Mouse (Mus musculus) embryonic stem cell, embryonic (primary cell): ENCODE data around the gene Sec23a.

Source experiments
- CTCF ChIA-PET, 4 experiments: fragments of 300-600 bp in 2 of 4; fragments of 350-600 bp in 2 of 4; sonication (Branson Sonifier 250); formaldehyde crosslinking; loops; one replicate each; lab custom pipeline; 2022; ENCODE audit warnings: inconsistent platforms in 2 of 4; lab: Charles Lee
- POLR2A ChIA-PET, 4 experiments: fragments of 300-600 bp in 2 of 4; fragments of 350-600 bp in 2 of 4; sonication (Branson Sonifier 250); formaldehyde crosslinking; loops; one replicate each; lab custom pipeline; 2022; ENCODE audit warnings: antibody characterized with exemption in 4 of 4, inconsistent platforms in 1 of 4; lab: Charles Lee

Sec23a gene

DNA sequence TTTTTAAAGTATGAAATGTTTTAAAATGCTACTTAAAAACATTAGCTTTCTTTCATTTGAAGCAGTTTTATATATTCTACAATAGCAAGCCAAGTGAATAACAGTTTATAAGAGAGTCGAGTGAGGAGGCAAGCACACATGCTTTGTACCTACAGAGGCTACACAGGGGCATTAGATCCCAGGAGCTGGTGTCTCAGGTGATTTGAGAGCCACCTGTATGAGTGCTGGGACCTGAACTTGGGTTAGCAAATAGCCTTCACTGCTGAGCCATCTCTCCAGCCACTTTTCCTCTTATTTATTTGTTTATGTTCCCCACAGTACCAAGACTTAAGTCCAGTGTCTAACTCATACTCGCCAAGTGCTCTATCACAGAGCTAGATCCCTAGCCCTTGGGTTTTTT is 8.1 kb upstream of the Sec23a start:
- CTCF ChIA-PET: no interaction called here
- POLR2A ChIA-PET: interaction anchor here in 3 of 4 experiments (0.7 to 5.0 kb wide), 7 partner anchors 8 to 47 kb away, joined by 3 to 22 read pairs (median 6); partner anchors contain the start of genes Sec23a (in 2 of the 3), Gemin2 (in 1 of the 3) and Pnn (in 1 of the 3)

DNA sequence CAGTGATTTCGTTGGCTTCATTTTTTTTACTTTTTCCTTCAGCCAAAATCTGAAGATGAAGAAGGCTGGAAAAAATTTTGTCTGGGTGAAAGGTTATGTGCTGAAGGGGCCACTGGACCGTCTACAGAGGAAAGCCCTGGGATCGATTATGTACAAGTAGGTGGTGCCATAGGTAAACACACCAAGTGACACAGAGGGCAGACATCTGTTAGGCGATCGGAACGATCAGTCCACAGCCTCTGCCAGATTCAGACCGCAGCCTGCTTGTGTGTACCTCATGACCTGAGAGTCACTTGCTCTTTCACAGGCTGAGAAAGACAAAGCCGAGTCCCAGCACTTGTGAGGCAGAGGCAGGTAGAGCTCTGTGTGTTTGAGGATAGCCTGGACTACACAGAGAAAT is 6.2 kb upstream of the Sec23a start:
- POLR2A ChIA-PET: interaction anchor here in 1 of 4 experiments (0.6 kb wide), 1 partner anchor 544 kb away, joined by 3 read pairs; no protein-coding TSS in a partner anchor
- CTCF ChIA-PET: no interaction called here

DNA sequence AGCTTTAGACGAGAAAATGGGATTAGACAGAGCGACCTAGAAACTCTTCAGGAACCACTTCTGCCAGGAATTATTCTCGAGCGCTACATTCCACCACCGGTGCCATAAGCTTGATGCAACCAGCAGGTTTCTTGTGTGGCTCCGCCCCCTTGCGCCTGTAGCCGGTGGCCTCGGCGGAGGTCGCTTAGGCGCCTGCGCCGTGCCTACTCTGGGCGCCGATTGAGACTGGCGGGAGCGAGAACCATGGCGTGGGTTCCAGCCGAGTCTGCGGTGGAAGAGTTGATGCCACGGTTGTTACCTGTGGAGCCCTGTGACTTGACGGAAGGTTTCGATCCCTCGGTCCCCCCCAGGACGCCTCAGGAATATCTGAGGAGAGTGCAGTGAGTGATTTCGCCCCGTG is 1.4 kb upstream of the Sec23a start, which contains the start of gene Gemin2:
Gene Gemin2 (plus strand): TSS at position 160 of the 400 bp plus-strand sequence.
- POLR2A ChIA-PET: interaction anchor here (0.5 to 6.0 kb wide), 69 partner anchors 9 to 1600 kb away, joined by 3 to 92 read pairs (median 6); partner anchors contain the start of genes Fbxo33 (in 3 of the 4), Pnn (in 3 of the 4) and Trappc6b (in 2 of the 4)
- CTCF ChIA-PET: interaction anchor here in 2 of 4 experiments (1.0 kb wide), 2 partner anchors 19 to 28 kb away, joined by 3 read pairs; no protein-coding TSS in a partner anchor

DNA sequence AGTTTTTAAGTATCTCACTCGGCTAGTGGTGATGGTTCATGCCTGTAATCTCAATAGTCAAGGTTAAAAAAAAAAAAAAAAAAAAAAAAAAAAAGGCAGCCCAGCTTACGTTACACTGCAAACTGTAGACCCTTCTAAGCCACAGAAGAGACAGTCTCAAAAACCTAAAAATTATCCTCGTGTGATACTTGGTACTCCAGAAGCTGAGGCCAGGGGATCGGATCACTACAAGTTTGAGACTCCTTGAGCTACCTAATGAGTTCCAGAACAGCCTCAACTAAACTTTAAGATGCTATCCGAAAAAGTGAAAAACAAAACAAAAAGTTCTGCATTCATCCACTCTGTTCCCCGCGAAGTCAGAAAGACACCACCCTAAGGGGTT is 884 bp upstream of the Sec23a start:
- ChIA-PET CTCF (interaction anchor here in 2 of 4 experiments (1.0 kb wide), 2 partner anchors 20 to 28 kb away, joined by 3 read pairs; no protein-coding TSS in a partner anchor), POLR2A (interaction anchor here (0.5 to 6.0 kb wide), 64 partner anchors 7 to 1601 kb away, joined by 3 to 92 read pairs (median 8); partner anchors contain the start of genes Fbxo33 (in 3 of the 4), Pnn (in 3 of the 4) and Trappc6b (in 2 of the 4))

- CTCF ChIA-PET: interaction anchor here in 1 of 4 experiments (0.6 kb wide), 2 partner anchors 15 to 29 kb away, joined by 4 to 9 read pairs; no protein-coding TSS in a partner anchor
- POLR2A ChIA-PET: interaction anchor here in 3 of 4 experiments (0.7 to 6.0 kb wide), 27 partner anchors 9 to 797 kb away, joined by 3 to 92 read pairs (median 5); partner anchors contain the start of genes Fbxo33 (in 2 of the 3), Pnn (in 1 of the 3) and Trappc6b (in 1 of the 3)
These were observed 458 bp downstream of the Sec23a start for GRCm38 (mm10) chr12:59011275-59011843.

- CTCF ChIA-PET: no interaction called here
- POLR2A ChIA-PET: interaction anchor here in 3 of 4 experiments (0.6 to 6.0 kb wide), 18 partner anchors 12 to 1469 kb away, joined by 3 to 92 read pairs (median 5); partner anchors contain the start of genes Pnn (in 2 of the 3), Fbxo33 (in 1 of the 3) and Trappc6b (in 1 of the 3)
These were observed 1.3 kb downstream of the Sec23a start for GRCm38 (mm10) chr12:59010482-59010881.

- POLR2A ChIA-PET: interaction anchor here in 1 of 4 experiments (0.5 to 0.7 kb wide), 2 partner anchors 10 to 19 kb away, joined by 3 to 4 read pairs; no protein-coding TSS in a partner anchor
- CTCF ChIA-PET: no interaction called here
These were observed 26.1 kb downstream of the Sec23a start for GRCm38 (mm10) chr12:58985766-58986165.

- CTCF ChIA-PET: interaction anchor here in 1 of 4 experiments (0.7 kb wide), 1 partner anchor 138 kb away, joined by 3 read pairs; no protein-coding TSS in a partner anchor
These were observed 30.6 kb downstream of the Sec23a start for GRCm38 (mm10) chr12:58981178-58981661.

DNA sequence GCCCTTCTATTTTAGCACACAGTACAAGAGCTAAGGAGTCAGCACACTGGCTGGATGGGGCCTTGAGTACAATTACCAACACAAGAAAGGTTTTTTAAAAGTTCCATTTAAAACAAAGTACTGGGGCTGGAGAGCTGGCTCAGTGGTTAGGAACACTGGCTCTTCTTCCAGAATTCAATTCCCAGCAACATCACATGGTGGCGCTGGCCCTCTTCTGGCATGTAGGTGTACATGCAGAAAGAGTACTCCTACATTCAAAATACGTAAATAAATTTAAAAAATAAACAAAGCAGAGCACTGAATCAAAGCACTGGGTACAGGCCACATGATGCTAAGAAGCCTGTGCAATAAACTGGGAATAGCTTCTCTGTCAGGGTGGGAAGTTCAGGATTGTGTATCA is 34.9 kb downstream of the Sec23a start:
- ChIA-PET POLR2A (interaction anchor here in 2 of 4 experiments (1.0 to 2.8 kb wide), 8 partner anchors 9 to 64 kb away, joined by 3 to 16 read pairs (median 8); partner anchors contain the start of genes Gemin2 (in 2 of the 2) and Sec23a (in 2 of the 2)), CTCF (interaction anchor here (0.6 to 1.2 kb wide), 7 partner anchors 12 to 576 kb away, joined by 3 to 6 read pairs (median 4); no protein-coding TSS in a partner anchor)

More at GRCm38 (mm10) chr12:58981178-58981661, 30.6 kb downstream of the Sec23a start:
- POLR2A ChIA-PET: interaction anchor here in 3 of 4 experiments (0.5 to 2.4 kb wide), 7 partner anchors 23 to 150 kb away, joined by 3 to 7 read pairs (median 3); partner anchors contain the start of gene Pnn (in 1 of the 3)

GRCm38 (mm10) chr12:58964583-58964982 is 47.2 kb downstream of the Sec23a start:
- CTCF ChIA-PET: interaction anchor here in 3 of 4 experiments (0.6 to 2.9 kb wide), 9 partner anchors 10 to 1142 kb away, joined by 3 to 11 read pairs (median 4); no protein-coding TSS in a partner anchor

DNA sequence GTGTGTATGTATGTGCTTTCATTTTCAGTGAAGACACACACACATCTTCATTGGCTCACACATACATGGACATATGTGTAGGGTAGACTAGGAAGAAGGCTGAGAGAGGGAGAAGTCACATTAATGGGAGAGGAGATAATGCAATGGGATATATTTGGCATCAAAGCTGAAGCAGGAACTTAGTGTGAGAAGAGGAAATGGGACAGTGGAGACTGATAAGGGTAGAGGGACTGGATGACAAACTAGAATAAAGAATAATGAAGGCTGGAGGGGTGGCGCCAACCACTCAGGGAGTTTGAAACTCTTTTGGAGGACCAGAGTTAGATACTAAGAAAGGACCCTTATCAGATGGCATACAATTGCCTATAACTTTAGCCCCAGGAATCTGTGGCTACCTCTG is 51.0 kb downstream of the Sec23a start:
- POLR2A ChIA-PET: no interaction called here
- CTCF ChIA-PET: no interaction called here

More at GRCm38 (mm10) chr12:58964583-58964982, 47.2 kb downstream of the Sec23a start:
- POLR2A ChIA-PET: interaction anchor here in 2 of 4 experiments (0.9 to 4.4 kb wide), 6 partner anchors 11 to 102 kb away, joined by 3 to 16 read pairs (median 5); partner anchors contain the start of genes Gemin2 (in 1 of the 2) and Pnn (in 1 of the 2)

GRCm38 (mm10) chr12:58956624-58957023 is 55.2 kb downstream of the Sec23a start:
- ChIA-PET CTCF (interaction anchor here in 1 of 4 experiments (1.2 kb wide), 1 partner anchor 10 kb away, joined by 3 read pairs; no protein-coding TSS in a partner anchor), POLR2A (interaction anchor here in 1 of 4 experiments (1.2 kb wide), 1 partner anchor 83 kb away, joined by 4 read pairs; no protein-coding TSS in a partner anchor)

DNA sequence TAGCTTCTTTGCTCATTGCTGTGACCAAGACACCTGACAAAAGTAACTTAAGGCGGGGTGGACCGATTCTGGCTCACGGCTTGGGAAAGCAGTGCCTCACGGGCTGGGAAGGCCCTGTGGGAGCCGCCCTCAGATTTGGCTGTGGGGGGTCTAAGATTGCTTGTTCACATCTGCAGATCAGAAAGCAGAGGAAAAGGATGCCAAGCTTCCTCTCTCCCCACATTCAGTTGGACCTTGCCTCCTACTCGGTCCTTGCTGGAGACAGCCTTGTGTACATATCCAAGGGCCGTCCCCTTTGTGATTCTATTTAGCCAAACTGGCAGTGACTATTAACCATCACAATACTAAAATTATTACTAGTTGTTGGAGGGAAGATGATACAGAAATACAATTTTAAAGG is 55.7 kb downstream of the Sec23a start:
- ChIA-PET POLR2A (interaction anchor here in 2 of 4 experiments (0.5 to 1.2 kb wide), 2 partner anchors 84 to 184 kb away, joined by 4 to 14 read pairs; no protein-coding TSS in a partner anchor), CTCF (interaction anchor here in 1 of 4 experiments (1.2 kb wide), 1 partner anchor 9 kb away, joined by 3 read pairs; no protein-coding TSS in a partner anchor)

DNA sequence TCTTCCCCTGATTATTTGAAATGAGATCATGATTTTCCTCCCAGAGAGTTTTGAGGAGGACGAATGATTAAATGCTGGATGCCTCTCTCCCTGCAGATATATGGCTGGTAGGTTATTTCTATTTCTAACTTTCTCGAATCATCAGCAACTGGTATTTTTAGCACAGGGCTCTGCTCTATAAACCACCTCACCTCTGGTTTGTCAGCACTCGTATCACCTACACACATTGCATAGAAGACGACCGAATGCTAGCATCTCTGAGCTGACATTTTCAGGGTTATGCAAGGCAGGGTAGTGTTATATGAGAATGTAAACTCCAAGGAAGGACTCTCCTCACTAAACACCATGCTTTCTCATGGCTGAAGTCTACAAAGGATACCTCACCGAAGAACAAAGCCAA is 63.9 kb downstream of the Sec23a start:
- ChIA-PET CTCF (interaction anchor here in 3 of 4 experiments (0.8 to 2.1 kb wide), 6 partner anchors 13 to 729 kb away, joined by 3 to 11 read pairs (median 4); no protein-coding TSS in a partner anchor), POLR2A (interaction anchor here in 2 of 4 experiments (0.5 to 0.7 kb wide), 2 partner anchors 146 to 152 kb away, joined by 3 read pairs; no protein-coding TSS in a partner anchor)

DNA sequence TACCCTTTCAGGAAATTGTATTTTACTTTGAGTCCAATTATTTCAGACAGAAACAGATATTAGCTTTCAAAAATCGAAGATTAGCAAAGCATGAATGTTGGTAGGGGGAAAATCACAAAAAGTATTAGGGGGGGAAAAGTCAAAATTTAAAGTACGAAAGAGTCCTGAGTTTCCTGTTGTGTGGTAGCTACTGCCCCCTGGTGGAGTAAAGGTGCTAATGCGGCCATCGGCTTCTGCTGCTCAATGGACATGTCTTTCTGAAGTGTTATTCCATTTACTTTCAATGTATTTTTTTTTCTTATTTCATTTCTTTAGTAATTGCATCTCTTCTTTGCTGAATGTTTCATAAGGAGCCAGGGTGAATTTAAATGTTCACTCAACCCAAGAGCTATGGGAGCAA is 64.6 kb downstream of the Sec23a start:
- ChIA-PET POLR2A (interaction anchor here in 2 of 4 experiments (0.6 to 0.9 kb wide), 5 partner anchors 18 to 1832 kb away, joined by 3 to 7 read pairs (median 4); no protein-coding TSS in a partner anchor), CTCF (interaction anchor here (0.6 to 2.1 kb wide), 16 partner anchors 9 to 1836 kb away, joined by 3 to 11 read pairs (median 3); no protein-coding TSS in a partner anchor)

DNA sequence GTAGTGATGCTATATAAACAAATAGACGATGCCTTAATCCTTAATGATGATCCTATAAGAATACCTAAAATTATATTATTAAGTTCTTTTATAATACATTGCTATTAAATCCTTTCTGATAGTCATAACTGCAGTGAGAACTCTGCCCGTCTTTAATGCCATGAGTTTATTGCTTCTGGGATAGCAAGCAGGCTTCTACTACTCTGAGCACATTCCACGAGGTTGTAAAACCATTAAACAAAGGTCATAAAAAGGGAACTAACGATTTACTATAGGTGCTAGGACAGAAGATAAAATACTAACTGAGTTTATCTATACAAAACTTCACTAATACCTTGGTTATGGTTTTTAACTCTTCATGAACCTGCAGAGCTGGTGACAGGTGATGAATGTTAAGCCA is 69.3 kb downstream of the Sec23a start:
- POLR2A ChIA-PET: no interaction called here

DNA sequence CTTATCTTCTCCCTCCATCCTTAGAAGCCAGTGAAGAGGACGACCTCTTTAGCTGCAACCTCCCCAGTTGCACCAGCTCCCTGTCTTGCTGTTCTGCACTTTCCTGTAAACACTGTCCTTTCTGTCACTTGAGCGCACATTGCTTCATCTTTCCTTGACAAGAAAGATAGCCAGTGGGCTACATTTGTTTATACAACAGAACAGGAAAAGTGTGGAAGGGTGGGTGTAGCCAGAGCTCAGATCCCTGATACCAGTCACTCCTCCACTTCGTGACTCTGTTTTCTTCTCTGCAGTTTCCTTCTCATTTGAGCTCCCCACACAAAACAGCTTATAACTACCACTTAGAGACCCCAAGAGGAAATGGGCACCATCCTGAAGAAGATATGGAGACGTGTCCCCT is 77.2 kb downstream of the Sec23a start:
- CTCF ChIA-PET: interaction anchor here in 1 of 4 experiments (0.5 kb wide), 1 partner anchor 131 kb away, joined by 3 read pairs; no protein-coding TSS in a partner anchor
- POLR2A ChIA-PET: no interaction called here

More for the DNA sequence above, 69.3 kb downstream of the Sec23a start:
- CTCF ChIA-PET: no interaction called here

- POLR2A ChIA-PET: interaction anchor here in 1 of 4 experiments (0.6 kb wide), 1 partner anchor 819 kb away, joined by 4 read pairs; no protein-coding TSS in a partner anchor
- CTCF ChIA-PET: no interaction called here
These were observed 86.8 kb downstream of the Sec23a start for GRCm38 (mm10) chr12:58924996-58925395.
